Mouse (Mus musculus): ENCODE measurements around the gene Gemin8. TPM values are rescaled to one million over a fixed set of nuclear protein-coding genes. Genes with fewer than 3 reads are reported as not detected.
A peak's percentile ranks its signal among the peaks of the same experiment; 100 is the strongest.

Gemin8 gene
- polyA plus RNA-seq, 1 experiment from 2014 or later: 8.0 TPM

DNA sequence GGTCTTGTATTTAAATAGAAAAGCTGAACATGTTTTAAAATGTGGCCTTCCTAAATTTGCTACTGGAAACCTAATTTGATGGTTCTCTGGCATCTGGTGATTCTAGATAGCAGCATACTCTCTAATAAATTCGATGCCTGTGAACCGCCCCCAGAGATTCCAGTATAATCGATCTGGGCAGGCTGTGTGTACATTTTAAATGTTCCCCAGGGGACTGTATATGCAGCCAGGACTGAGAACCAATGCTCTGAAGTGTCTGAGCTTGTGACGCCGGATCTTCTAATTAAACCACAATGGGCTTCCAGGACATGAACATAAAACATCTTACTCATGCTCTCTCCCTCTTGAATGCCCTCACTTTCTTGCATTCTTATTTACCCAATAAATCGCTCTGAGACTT lies 46.0 kb downstream of the Gemin8 start:
- Histone ChIP-seq H3K4me1 (ENCODE audit: control insufficient read depth, insufficient read depth, low read length) (no peaks in the 10 kb centered on the region), H3K4me2 (ENCODE audit: low read depth, low read length) (no peak overlapping the region), H3K9me3 (ENCODE audit: control insufficient read depth, low read length) (no peaks in the 10 kb centered on the region), H3K27ac (ENCODE audit: low read depth, low read length) (no peak overlapping the region), H3K9ac (replicated peaks; ENCODE audit: low read depth, low read length) (no peak overlapping the region), H3K36me3 (ENCODE audit: control insufficient read depth, insufficient read depth, low read length) (no peaks in the 10 kb centered on the region), H3K27me3 (ENCODE audit: control insufficient read depth, insufficient read depth, low read length) (no peaks in the 10 kb centered on the region), H3K4me3 (ENCODE audit: low read depth, low read length) (no peak overlapping the region)
- ATAC-seq (ENCODE audit: low read depth): peak; percentile 31; the same call in 1 of the 2 replicates
- 43% methylated on average over 6 of the region's 6 CpGs for WGBS

DNA sequence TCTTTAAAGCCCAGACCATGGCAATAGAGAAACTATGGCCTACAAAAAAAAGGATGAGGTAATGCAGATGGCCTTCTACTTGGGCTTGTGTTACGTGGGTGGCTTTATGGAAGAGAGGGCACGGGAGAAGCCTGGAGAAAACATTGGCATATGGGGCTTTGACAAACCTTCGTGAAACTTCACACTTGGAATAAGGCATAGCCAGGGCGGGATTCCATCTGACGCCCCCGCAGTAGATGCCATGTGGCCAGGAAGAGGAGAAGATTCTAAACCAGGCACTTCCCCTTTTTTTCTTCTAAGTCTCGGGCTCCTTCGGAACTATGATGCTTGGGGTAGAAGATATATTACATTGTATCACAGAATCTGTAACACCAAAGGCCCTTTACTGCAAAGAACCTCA lies 46.5 kb downstream of the Gemin8 start:
- H3K27ac ChIP-seq (ENCODE audit: low read depth, low read length): no peak overlapping the region
- H3K9me3 ChIP-seq (ENCODE audit: control insufficient read depth, low read length): no peaks in the 10 kb centered on the region
- ATAC-seq (ENCODE audit: low read depth): no peak
- no peaks in the 10 kb centered on the region for H3K4me1 ChIP-seq (ENCODE audit: control insufficient read depth, insufficient read depth, low read length)
- no peaks in the 10 kb centered on the region for H3K27me3 ChIP-seq (ENCODE audit: control insufficient read depth, insufficient read depth, low read length)
- no peak overlapping the region for H3K9ac ChIP-seq (replicated peaks; ENCODE audit: low read depth, low read length)
- no peak overlapping the region for H3K4me3 ChIP-seq (ENCODE audit: low read depth, low read length)
- WGBS: 93% methylated on average over 8 of the region's 8 CpGs
- H3K4me2 ChIP-seq (ENCODE audit: low read depth, low read length): no peak overlapping the region
- no peaks in the 10 kb centered on the region for H3K36me3 ChIP-seq (ENCODE audit: control insufficient read depth, insufficient read depth, low read length)

DNA sequence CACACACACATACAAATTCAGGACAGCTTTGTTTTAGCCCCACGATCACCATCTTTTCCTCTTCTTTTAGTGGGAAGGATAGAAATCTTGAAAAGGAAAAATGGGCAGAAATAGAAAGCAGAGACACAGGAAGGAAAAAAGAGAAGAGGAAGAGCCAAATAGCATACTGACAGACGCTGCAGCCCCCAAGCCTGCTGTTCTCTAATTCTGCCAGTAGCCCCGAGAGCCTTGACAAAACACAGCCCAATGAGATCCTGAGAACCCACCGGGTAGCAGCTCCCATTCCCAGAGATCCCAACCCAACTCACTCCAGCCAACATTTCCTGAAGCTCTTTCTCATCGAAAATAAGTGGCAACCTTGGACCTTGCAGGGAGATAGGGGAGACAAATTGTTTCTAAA lies 49.1 kb downstream of the Gemin8 start:
- H3K4me1 ChIP-seq (ENCODE audit: control insufficient read depth, insufficient read depth, low read length): no peaks in the 10 kb centered on the region
- no peak overlapping the region for H3K27ac ChIP-seq (ENCODE audit: low read depth, low read length)
- no peak overlapping the region for H3K4me2 ChIP-seq (ENCODE audit: low read depth, low read length)
- 75% methylated on average over 5 of the region's 5 CpGs for WGBS
- no peaks in the 10 kb centered on the region for H3K9me3 ChIP-seq (ENCODE audit: control insufficient read depth, low read length)
- no peaks in the 10 kb centered on the region for H3K27me3 ChIP-seq (ENCODE audit: control insufficient read depth, insufficient read depth, low read length)
- no peaks in the 10 kb centered on the region for H3K36me3 ChIP-seq (ENCODE audit: control insufficient read depth, insufficient read depth, low read length)
- H3K4me3 ChIP-seq (ENCODE audit: low read depth, low read length): no peak overlapping the region
- H3K9ac ChIP-seq (replicated peaks; ENCODE audit: low read depth, low read length): no peak overlapping the region
- no peak for ATAC-seq (ENCODE audit: low read depth)

DNA sequence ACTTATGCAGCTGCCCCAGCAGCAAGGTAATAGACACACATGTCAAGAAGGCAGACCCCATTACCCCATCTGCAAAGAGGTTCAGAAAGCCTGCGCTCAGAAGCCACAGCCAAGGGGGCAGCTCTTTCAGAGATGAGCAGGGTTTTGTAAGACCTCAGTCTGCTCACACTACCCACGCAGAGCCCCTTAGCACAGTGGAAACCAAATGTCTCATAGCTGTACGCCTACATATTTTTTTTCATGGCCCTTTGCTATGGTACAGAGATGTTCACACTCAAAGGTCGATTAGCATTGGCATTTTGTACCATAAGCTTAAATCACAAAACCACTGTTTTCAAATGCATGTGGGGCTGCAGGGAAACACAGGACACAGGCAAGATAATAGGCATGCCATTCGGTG lies 56.6 kb downstream of the Gemin8 start:
- Histone ChIP-seq H3K36me3 (ENCODE audit: control insufficient read depth, insufficient read depth, low read length) (no peaks in the 10 kb centered on the region), H3K4me3 (ENCODE audit: low read depth, low read length) (no peak overlapping the region), H3K4me1 (ENCODE audit: control insufficient read depth, insufficient read depth, low read length) (no peaks in the 10 kb centered on the region), H3K9me3 (ENCODE audit: control insufficient read depth, low read length) (no peaks in the 10 kb centered on the region), H3K9ac (replicated peaks; ENCODE audit: low read depth, low read length) (no peak overlapping the region), H3K4me2 (ENCODE audit: low read depth, low read length) (no peak overlapping the region), H3K27me3 (ENCODE audit: control insufficient read depth, insufficient read depth, low read length) (no peaks in the 10 kb centered on the region), H3K27ac (ENCODE audit: low read depth, low read length) (no peak overlapping the region)
- 75% methylated on average over 5 of the region's 5 CpGs for WGBS
- no peak for ATAC-seq (ENCODE audit: low read depth)

DNA sequence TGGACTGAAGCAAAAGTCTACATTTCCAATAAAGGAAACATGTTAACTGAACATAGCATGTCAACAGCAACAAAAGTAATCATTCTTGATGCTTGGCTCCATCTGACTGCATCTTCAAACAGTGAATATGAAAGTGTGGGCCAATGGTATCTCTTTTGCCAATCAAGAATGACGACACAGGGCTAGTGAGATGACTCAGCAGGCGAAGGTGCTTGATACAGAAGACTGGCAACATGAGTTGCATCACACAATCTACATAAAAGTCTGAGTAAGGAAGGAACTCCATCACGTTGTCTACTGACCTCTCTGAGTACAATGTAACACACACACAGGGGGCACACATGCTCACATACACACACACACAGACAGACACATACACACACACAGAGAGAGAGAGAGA lies 59.5 kb downstream of the Gemin8 start:
- Histone ChIP-seq H3K27me3 (ENCODE audit: control insufficient read depth, insufficient read depth, low read length) (no peaks in the 10 kb centered on the region), H3K27ac (ENCODE audit: low read depth, low read length) (no peak overlapping the region), H3K9ac (replicated peaks; ENCODE audit: low read depth, low read length) (no peak overlapping the region), H3K4me2 (ENCODE audit: low read depth, low read length) (no peak overlapping the region), H3K4me3 (ENCODE audit: low read depth, low read length) (no peak overlapping the region), H3K4me1 (ENCODE audit: control insufficient read depth, insufficient read depth, low read length) (no peaks in the 10 kb centered on the region), H3K9me3 (ENCODE audit: control insufficient read depth, low read length) (no peaks in the 10 kb centered on the region), H3K36me3 (ENCODE audit: control insufficient read depth, insufficient read depth, low read length) (no peaks in the 10 kb centered on the region)
- ATAC-seq (ENCODE audit: low read depth): no peak
- WGBS: 81% methylated on average over 3 of the region's 3 CpGs

DNA sequence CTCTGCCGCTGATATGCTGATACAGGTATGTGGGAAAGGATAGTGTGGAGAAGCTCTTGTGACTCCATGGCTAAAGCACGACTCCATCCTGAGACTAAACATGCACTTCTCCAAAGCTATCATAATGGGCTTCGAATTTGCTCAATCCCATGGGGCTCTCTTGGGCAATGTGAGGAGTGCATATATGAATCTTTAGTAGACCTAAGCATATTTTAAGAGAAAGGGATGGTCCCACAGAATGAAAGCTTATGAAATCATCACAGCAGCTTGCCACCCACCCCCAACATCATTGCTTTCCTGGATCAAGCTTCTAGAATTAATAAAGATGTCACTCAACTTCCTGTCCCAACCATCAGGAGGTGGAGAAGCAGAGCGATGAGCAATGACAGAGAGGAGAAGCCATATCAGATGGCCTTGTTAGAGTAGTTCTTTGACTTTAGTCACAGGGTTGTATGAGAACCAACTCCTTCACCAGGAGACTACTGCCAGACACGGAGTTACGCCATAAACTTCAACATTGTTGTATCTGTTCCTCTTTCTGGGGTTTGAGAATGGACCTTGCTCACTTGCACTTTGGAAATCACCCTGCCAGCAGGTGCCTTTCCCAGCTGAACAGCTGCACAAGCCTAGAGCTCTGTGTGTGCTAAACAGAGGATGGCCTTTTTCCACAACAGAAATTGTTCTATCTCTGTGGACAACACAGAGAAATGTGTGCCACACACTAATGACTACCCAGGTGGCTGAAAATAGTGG lies 60.4 kb downstream of the Gemin8 start:
- Histone ChIP-seq H3K36me3 (ENCODE audit: control insufficient read depth, insufficient read depth, low read length) (no peaks in the 10 kb centered on the region), H3K27me3 (ENCODE audit: control insufficient read depth, insufficient read depth, low read length) (no peaks in the 10 kb centered on the region), H3K27ac (ENCODE audit: low read depth, low read length) (no peak overlapping the region), H3K4me1 (ENCODE audit: control insufficient read depth, insufficient read depth, low read length) (no peaks in the 10 kb centered on the region), H3K4me3 (ENCODE audit: low read depth, low read length) (no peak overlapping the region), H3K4me2 (ENCODE audit: low read depth, low read length) (no peak overlapping the region), H3K9ac (replicated peaks; ENCODE audit: low read depth, low read length) (no peak overlapping the region), H3K9me3 (ENCODE audit: control insufficient read depth, low read length) (no peaks in the 10 kb centered on the region)
- no peak for ATAC-seq (ENCODE audit: low read depth)
- WGBS: 92% methylated on average over 6 of the region's 6 CpGs

DNA sequence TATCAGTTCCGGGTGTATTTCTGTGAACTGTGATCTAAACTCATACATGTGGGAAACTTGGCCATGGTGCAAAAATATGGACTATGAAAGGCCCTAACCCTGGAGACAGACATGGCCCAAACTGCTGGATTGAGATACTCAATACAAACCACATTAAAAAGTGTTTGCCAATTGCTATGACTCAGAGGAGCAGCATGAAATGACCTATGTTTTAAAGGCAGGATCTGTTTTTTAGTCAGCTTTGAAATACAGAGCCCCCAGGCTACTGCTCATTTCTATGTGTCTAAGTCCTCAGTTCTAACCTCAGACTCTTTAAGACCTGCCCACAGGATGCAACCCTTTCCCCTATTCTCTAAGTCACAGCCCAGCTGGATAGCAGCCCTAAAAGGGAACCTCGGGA lies 65.9 kb downstream of the Gemin8 start:
- Histone ChIP-seq H3K4me2 (ENCODE audit: low read depth, low read length) (no peak overlapping the region), H3K4me1 (ENCODE audit: control insufficient read depth, insufficient read depth, low read length) (no peaks in the 10 kb centered on the region), H3K27ac (ENCODE audit: low read depth, low read length) (no peak overlapping the region), H3K4me3 (ENCODE audit: low read depth, low read length) (no peak overlapping the region), H3K9ac (replicated peaks; ENCODE audit: low read depth, low read length) (no peak overlapping the region), H3K9me3 (ENCODE audit: control insufficient read depth, low read length) (no peaks in the 10 kb centered on the region), H3K27me3 (ENCODE audit: control insufficient read depth, insufficient read depth, low read length) (no peaks in the 10 kb centered on the region), H3K36me3 (ENCODE audit: control insufficient read depth, insufficient read depth, low read length) (no peaks in the 10 kb centered on the region)
- no peak for ATAC-seq (ENCODE audit: low read depth)
- WGBS: 51% methylated on average over 2 of the region's 2 CpGs

DNA sequence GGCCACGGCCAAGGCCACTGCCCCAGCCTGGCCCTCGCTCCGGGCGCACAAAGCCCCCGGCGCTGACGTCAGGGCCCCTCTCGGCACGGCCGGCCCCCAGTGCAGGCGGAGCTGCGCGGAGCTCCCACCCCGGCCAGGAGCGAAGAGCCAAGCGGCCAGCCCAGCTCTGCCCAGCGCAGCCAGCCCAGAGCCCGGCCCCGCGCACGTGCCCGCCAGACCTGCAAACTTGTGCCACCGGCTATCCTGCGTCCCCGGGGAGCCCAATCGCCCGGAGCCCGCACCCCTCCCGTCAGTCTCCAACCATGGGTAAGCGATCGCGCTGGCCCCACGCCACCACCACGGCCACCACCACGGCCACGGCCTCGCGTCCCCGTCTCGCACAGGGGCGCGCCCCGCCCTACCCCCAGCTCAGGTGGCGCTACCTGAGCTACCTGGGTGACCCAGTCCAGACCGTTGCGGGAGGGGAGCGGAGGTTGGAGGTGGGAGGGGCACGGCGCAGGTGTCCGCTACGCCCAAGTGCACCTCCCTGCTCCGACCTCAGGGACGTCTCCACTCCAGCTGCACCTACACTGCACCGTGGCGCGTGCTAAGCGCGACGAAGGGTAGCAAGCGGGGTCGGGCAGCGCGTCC lies 68.7 kb downstream of the Gemin8 start, which contains the start of gene Gpm6b:
Gpm6b (plus strand) TSS at position 81 of the 630 bp plus-strand sequence.
- H3K4me2 ChIP-seq (ENCODE audit: low read depth, low read length): peak within 1 kb of the TSS; percentile 72

DNA sequence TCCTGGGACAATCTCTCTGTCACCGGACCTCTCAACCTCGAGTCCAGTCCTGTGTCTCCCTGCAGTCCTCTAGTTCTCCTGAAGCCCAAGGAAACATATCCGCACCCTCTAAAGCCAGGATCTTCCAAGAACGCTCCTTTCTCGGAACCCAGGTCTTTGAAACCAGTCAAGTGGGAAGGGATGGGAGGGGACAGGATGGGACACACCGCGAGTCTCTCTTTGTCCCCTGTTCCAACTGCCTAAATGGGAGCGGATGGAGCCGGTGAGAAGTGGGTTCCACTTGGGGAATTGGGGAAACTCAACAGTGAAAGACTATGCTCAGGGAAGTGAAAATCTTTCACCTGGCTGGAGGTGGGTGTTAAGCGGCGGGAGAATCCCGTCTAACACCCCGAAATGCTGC lies 69.3 kb downstream of the Gemin8 start:
- Histone ChIP-seq H3K4me2 (ENCODE audit: low read depth, low read length) (peak overlapping the region; percentile 72), H3K9me3 (ENCODE audit: control insufficient read depth, low read length) (no peaks in the 10 kb centered on the region), H3K27me3 (ENCODE audit: control insufficient read depth, insufficient read depth, low read length) (no peaks in the 10 kb centered on the region), H3K4me1 (ENCODE audit: control insufficient read depth, insufficient read depth, low read length) (no peaks in the 10 kb centered on the region), H3K36me3 (ENCODE audit: control insufficient read depth, insufficient read depth, low read length) (no peaks in the 10 kb centered on the region), H3K4me3 (ENCODE audit: low read depth, low read length) (peak overlapping the region; percentile 53), H3K9ac (replicated peaks; ENCODE audit: low read depth, low read length) (peak overlapping the region; percentile 72), H3K27ac (ENCODE audit: low read depth, low read length) (peak overlapping the region; percentile 34)
- WGBS: 28% methylated on average over 13 of the region's 13 CpGs
- peak; percentile 51; the same call in 1 of the 2 replicates for ATAC-seq (ENCODE audit: low read depth)

More for the DNA sequence above, 68.7 kb downstream of the Gemin8 start, which contains the start of gene Gpm6b:
- ATAC-seq (ENCODE audit: low read depth): peak; percentile 91
- Histone ChIP-seq H3K4me1 (ENCODE audit: control insufficient read depth, insufficient read depth, low read length) (no peaks in the 10 kb centered on the region), H3K27ac (ENCODE audit: low read depth, low read length) (peak within 1 kb of the TSS; percentile 34), H3K9me3 (ENCODE audit: control insufficient read depth, low read length) (no peaks in the 10 kb centered on the region), H3K4me3 (ENCODE audit: low read depth, low read length) (peak within 1 kb of the TSS; percentile 53), H3K9ac (replicated peaks; ENCODE audit: low read depth, low read length) (peak within 1 kb of the TSS; percentile 72), H3K36me3 (ENCODE audit: control insufficient read depth, insufficient read depth, low read length) (no peaks in the 10 kb centered on the region), H3K27me3 (ENCODE audit: control insufficient read depth, insufficient read depth, low read length) (no peaks in the 10 kb centered on the region)
- 25% methylated on average over 47 of the region's 63 CpGs for WGBS

Measured in neural tube, embryonic 14.5 days (tissue).